Mouse (Mus musculus): ENCODE data around the gene Nfatc2. TPM values are rescaled to one million over a fixed set of nuclear protein-coding genes. Genes with fewer than 3 reads are reported as not detected.

Nfatc2 gene
- polyA plus RNA-seq, 1 experiment = 13.3 TPM

DNA sequence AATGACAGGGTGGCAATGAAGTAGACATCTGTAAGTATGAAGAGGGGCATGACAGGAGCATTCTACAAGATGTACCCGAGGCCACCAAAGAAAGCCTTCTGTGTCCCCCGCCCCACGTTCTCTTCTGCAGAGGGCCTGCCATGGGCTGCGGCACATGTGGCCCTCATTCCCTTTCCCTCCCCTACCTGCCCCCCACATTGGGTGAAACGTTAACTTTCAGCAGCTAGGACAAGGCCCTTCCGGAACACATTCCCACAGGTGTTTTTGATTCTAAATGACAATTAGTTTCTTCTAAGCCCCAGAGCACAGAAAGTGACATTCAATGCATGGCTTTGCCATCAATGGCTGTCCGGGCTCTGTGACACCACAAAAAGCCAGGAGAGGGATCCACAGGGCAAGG lies 33.4 kb upstream of the Nfatc2 start:
- DNase-seq = no peak
- Histone ChIP-seq H3K36me3 (ENCODE audit: control insufficient read depth, insufficient read depth, low read length) (no peaks in the 10 kb centered on the region), H3K4me3 (ENCODE audit: control insufficient read depth, insufficient read depth, low read length) (no peak overlapping the region), H3K27ac (ENCODE audit: control insufficient read depth, insufficient read depth, low read length) (no peak overlapping the region), H3K4me1 (replicated peaks; ENCODE audit: control insufficient read depth, insufficient read depth, low read length) (no peaks in the 10 kb centered on the region), H3K27me3 (ENCODE audit: control insufficient read depth, insufficient read depth, low read length) (no peaks in the 10 kb centered on the region)
- TF ChIP-seq POLR2A (IDR thresholded peaks at IDR 0.05; ENCODE audit: control insufficient read depth, extremely low read depth, insufficient read depth, low read length, poor library complexity) = no peak
- TF ChIP-seq CTCF (IDR thresholded peaks at IDR 0.05; ENCODE audit: borderline replicate concordance, control insufficient read depth, extremely low read depth, insufficient read depth, low read length, poor library complexity) = no peak
- WGBS = 94% methylated on average over 7 of the region's 7 CpGs

DNA sequence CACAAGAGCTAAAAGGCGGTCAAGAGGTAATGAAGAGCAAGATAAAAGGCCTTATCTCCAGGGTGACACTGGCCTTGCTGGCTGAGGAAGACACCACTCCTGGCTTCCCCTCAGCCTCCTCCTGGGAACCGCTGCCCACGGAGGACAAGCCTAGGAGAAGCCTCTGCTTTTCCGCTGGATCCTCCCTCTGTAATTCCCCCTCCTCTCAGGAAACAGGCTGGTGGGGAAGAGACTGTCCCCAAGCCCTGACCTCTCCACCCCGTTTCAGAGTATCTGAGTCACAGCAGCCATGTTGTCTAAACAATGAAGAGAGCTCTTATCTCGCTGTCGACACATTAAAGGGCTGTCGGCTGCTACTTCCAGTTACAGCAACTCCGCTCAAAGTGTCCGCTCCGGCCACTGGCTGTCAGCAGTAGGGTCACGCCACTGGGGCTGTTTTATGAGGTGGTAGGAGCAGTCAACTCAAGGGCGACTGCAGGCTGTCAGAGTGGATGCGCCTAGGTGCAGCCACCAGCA lies 31.9 kb upstream of the Nfatc2 start:
- Histone ChIP-seq H3K4me3 (ENCODE audit: control insufficient read depth, insufficient read depth, low read length) (no peak overlapping the region), H3K27me3 (ENCODE audit: control insufficient read depth, insufficient read depth, low read length) (no peaks in the 10 kb centered on the region), H3K4me1 (replicated peaks; ENCODE audit: control insufficient read depth, insufficient read depth, low read length) (no peaks in the 10 kb centered on the region), H3K27ac (ENCODE audit: control insufficient read depth, insufficient read depth, low read length) (no peak overlapping the region), H3K36me3 (ENCODE audit: control insufficient read depth, insufficient read depth, low read length) (no peaks in the 10 kb centered on the region)
- TF ChIP-seq POLR2A (IDR thresholded peaks at IDR 0.05; ENCODE audit: control insufficient read depth, extremely low read depth, insufficient read depth, low read length, poor library complexity) = no peak
- no peak for TF ChIP-seq CTCF (IDR thresholded peaks at IDR 0.05; ENCODE audit: borderline replicate concordance, control insufficient read depth, extremely low read depth, insufficient read depth, low read length, poor library complexity)
- no peak for DNase-seq
- 97% methylated on average over 14 of the region's 14 CpGs for WGBS

DNA sequence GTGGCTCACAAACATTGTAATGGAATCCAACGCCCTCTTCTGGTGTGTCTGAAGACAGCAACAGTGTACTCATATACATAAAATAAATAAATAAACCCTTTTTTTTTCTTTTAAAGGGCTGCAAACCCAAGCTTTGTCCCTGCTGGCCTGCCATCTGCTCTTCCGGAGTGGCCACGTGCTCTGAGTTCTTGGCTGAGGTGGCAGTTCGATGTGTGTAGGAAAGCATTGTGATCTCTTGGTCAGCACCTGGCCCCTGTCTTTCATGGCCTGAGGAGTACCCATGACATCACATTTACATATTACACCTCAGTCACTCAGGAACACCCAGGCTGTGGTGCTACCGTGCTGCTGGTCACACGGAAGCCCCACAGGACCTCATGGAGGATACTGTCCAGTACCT lies 31.1 kb upstream of the Nfatc2 start:
- no peaks in the 10 kb centered on the region for H3K36me3 ChIP-seq (ENCODE audit: control insufficient read depth, insufficient read depth, low read length)
- WGBS = 93% methylated on average over 6 of the region's 6 CpGs
- H3K4me1 ChIP-seq (replicated peaks; ENCODE audit: control insufficient read depth, insufficient read depth, low read length) = no peaks in the 10 kb centered on the region
- no peak for DNase-seq
- no peak overlapping the region for H3K27ac ChIP-seq (ENCODE audit: control insufficient read depth, insufficient read depth, low read length)
- H3K27me3 ChIP-seq (ENCODE audit: control insufficient read depth, insufficient read depth, low read length) = no peaks in the 10 kb centered on the region
- no peak overlapping the region for H3K4me3 ChIP-seq (ENCODE audit: control insufficient read depth, insufficient read depth, low read length)
- TF ChIP-seq CTCF (IDR thresholded peaks at IDR 0.05; ENCODE audit: borderline replicate concordance, control insufficient read depth, extremely low read depth, insufficient read depth, low read length, poor library complexity) (no peak), POLR2A (IDR thresholded peaks at IDR 0.05; ENCODE audit: control insufficient read depth, extremely low read depth, insufficient read depth, low read length, poor library complexity) (no peak)

DNA sequence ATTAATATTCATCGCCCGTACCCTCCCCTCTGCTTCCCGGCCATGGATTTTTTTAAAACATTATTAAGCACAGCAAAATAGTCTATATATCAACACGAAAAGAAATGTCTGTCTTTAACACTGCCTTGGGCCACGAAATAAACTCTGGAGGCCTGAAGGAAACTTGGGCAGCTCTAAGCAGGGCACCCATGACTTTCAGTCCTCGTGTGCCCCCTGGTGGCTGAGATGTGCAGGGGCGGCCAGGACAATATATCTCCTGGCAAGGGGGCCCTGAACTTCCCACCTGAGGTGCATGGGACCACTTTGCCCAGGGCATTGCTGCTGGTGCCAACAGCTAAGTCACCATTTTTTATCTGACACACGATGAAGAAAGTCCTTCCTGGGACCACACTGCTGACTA lies 27.3 kb upstream of the Nfatc2 start:
- DNase-seq = peak; percentile 82
- WGBS = 30% methylated on average over 8 of the region's 8 CpGs
- no peak overlapping the region for H3K4me3 ChIP-seq (ENCODE audit: control insufficient read depth, insufficient read depth, low read length)
- H3K4me1 ChIP-seq (replicated peaks; ENCODE audit: control insufficient read depth, insufficient read depth, low read length) = no peaks in the 10 kb centered on the region
- TF ChIP-seq POLR2A (IDR thresholded peaks at IDR 0.05; ENCODE audit: control insufficient read depth, extremely low read depth, insufficient read depth, low read length, poor library complexity) = no peak
- TF ChIP-seq CTCF (IDR thresholded peaks at IDR 0.05; ENCODE audit: borderline replicate concordance, control insufficient read depth, extremely low read depth, insufficient read depth, low read length, poor library complexity) = peak; percentile 88
- H3K36me3 ChIP-seq (ENCODE audit: control insufficient read depth, insufficient read depth, low read length) = no peaks in the 10 kb centered on the region
- H3K27me3 ChIP-seq (ENCODE audit: control insufficient read depth, insufficient read depth, low read length) = no peaks in the 10 kb centered on the region
- no peak overlapping the region for H3K27ac ChIP-seq (ENCODE audit: control insufficient read depth, insufficient read depth, low read length)

DNA sequence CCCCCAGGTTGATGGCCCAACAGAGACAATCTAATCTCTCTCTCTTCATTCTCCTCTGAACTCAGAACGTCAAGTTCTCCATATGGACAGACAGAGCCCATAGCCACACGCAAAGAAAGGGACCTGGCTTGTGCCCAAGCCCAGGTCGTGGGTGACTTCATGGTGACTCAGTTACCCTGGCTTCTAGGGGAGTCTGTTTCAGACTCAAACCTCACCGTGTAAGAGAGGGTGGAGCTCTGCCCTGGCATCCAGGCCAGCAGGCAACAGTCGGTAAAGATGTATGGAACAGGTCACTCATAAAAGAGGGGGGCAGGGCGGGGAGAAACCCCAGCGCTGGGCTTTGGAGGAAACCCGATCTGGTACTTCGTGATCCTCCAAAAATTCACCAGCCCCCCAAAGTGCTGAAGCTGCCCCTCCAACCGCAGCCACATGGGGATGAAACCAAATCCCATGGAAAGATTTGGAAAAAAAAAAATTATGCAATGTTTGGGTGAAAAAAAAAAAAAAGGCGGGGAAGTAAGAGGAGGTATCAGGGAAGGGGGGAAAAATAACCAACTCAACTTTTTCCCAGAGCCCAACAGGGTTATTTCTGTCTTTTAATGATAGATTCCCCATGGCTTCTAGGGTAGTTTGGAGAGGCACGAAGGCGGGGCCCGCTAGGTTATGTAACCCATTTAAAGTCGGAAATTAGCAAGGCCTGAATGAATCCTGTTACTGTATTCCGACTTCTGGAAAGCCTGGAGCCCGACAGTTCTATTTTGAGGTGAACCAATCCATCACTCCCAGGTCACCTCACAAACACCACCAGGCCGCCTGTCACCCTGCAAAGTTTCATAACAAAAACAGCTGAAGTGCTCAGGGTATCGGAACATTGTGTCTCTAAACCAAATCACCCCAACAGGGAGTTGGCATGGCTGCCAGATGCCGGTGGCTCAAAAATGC lies 26.6 kb upstream of the Nfatc2 start:
- Histone ChIP-seq H3K27ac (ENCODE audit: control insufficient read depth, insufficient read depth, low read length) (no peak overlapping the region), H3K4me1 (replicated peaks; ENCODE audit: control insufficient read depth, insufficient read depth, low read length) (no peaks in the 10 kb centered on the region), H3K36me3 (ENCODE audit: control insufficient read depth, insufficient read depth, low read length) (no peaks in the 10 kb centered on the region), H3K27me3 (ENCODE audit: control insufficient read depth, insufficient read depth, low read length) (no peaks in the 10 kb centered on the region), H3K4me3 (ENCODE audit: control insufficient read depth, insufficient read depth, low read length) (no peak overlapping the region)
- TF ChIP-seq POLR2A (IDR thresholded peaks at IDR 0.05; ENCODE audit: control insufficient read depth, extremely low read depth, insufficient read depth, low read length, poor library complexity) (no peak), CTCF (IDR thresholded peaks at IDR 0.05; ENCODE audit: borderline replicate concordance, control insufficient read depth, extremely low read depth, insufficient read depth, low read length, poor library complexity) (no peak)
- DNase-seq = no peak
- 90% methylated on average over 20 of the region's 20 CpGs for WGBS

DNA sequence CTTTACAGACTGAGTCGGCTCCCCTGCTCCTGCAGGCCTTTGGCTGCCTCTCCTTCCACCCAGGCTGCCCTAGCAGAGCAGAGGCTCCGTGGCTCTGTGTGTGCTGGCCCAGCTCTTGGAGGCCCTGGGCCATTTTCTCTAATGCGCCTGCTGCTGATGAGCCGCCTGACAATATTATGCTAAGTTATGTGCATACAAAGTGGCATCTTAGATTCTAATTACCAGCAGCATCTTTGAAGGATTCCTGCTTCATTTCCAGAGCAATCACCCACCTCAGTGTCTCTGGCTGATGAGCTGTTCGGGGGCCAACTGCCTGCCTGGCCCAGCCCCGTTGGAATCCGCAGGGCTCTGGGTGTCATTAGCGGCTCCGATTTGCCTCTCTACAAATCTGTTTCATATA lies 24.9 kb upstream of the Nfatc2 start:
- WGBS = 93% methylated on average over 9 of the region's 9 CpGs
- no peak for TF ChIP-seq CTCF (IDR thresholded peaks at IDR 0.05; ENCODE audit: borderline replicate concordance, control insufficient read depth, extremely low read depth, insufficient read depth, low read length, poor library complexity)
- no peak for TF ChIP-seq POLR2A (IDR thresholded peaks at IDR 0.05; ENCODE audit: control insufficient read depth, extremely low read depth, insufficient read depth, low read length, poor library complexity)
- H3K36me3 ChIP-seq (ENCODE audit: control insufficient read depth, insufficient read depth, low read length) = no peaks in the 10 kb centered on the region
- no peaks in the 10 kb centered on the region for H3K27me3 ChIP-seq (ENCODE audit: control insufficient read depth, insufficient read depth, low read length)
- H3K4me3 ChIP-seq (ENCODE audit: control insufficient read depth, insufficient read depth, low read length) = no peak overlapping the region
- H3K4me1 ChIP-seq (replicated peaks; ENCODE audit: control insufficient read depth, insufficient read depth, low read length) = no peaks in the 10 kb centered on the region
- no peak overlapping the region for H3K27ac ChIP-seq (ENCODE audit: control insufficient read depth, insufficient read depth, low read length)
- no peak for DNase-seq
